Mouse (Mus musculus): ENCODE measurements at regions not wholly inside any gene's neighbourhood (a gene's known extent, or its start where the extent isn't known, plus 50 kb on each side); places are given as distances from the start of the nearest gene placed in this dataset.

DNA sequence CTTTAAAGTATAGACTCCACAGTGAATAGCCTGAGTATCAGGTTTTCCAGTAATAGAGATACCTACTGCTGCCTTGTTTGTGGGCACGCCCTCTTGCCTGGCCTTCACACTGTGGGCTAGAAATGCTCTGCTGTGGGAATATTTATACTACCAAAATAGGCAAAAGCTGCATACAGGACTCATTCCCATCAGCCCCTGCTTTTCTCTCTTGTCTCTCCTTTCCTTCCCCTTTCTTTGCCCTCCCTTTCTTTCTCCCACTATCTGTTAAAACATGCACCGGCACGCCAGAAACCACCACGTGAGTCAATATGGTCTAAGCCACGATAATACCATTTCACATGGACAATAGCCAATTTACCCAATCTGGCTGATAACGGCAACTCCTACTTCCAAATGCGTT lies 395.5 kb downstream of the Pmp22 start:
- H3K4me3 ChIP-seq (ENCODE audit: low read depth, low read length), result no peak overlapping the region

DNA sequence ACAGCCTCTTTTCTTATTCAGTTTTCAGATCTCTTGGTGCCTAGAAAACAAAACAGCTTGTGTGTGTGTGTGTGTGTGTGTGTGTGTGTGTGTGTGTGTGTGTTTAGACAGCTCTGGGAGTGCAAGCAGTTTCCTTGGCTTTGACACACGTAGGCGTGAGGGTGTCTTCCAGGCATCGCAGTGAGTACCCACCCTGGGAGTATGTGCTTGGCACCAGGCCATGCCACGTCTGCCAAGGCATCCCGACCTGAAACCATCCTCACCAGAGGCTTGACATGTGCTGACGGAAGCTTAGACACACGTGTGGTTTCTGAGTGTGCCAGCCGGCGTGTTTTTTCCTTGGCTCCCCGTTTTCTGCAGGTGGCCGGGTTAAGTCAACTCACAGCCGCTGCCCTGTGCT lies 396.6 kb downstream of the Pmp22 start:
- Histone ChIP-seq H3K27ac (ENCODE audit: low read depth, low read length) (no peak overlapping the region), H3K4me3 (ENCODE audit: low read depth, low read length) (no peak overlapping the region), H3K4me2 (replicated peaks; ENCODE audit: low read depth) (no peak overlapping the region), H3K9me3 (ENCODE audit: control insufficient read depth) (no peaks in the 10 kb centered on the region), H3K9ac (ENCODE audit: low read depth, low read length) (no peak overlapping the region), H3K36me3 (ENCODE audit: control insufficient read depth, insufficient read depth) (no peaks in the 10 kb centered on the region), H3K27me3 (replicated peaks; ENCODE audit: control insufficient read depth, insufficient read depth, low read length) (no peaks in the 10 kb centered on the region), H3K4me1 (replicated peaks; ENCODE audit: control insufficient read depth, insufficient read depth, low read length) (no peaks in the 10 kb centered on the region)
- WGBS, result 61% methylated on average over 12 of the region's 12 CpGs
- ATAC-seq, result no peak
- no peak for TF ChIP-seq CTCF (IDR thresholded peaks at IDR 0.05; ENCODE audit: low read depth)

More for the DNA sequence above, 395.5 kb downstream of the Pmp22 start:
- no peaks in the 10 kb centered on the region for H3K27me3 ChIP-seq (replicated peaks; ENCODE audit: control insufficient read depth, insufficient read depth, low read length)
- no peaks in the 10 kb centered on the region for H3K36me3 ChIP-seq (ENCODE audit: control insufficient read depth, insufficient read depth)
- TF ChIP-seq CTCF (IDR thresholded peaks at IDR 0.05; ENCODE audit: low read depth), result no peak
- H3K9me3 ChIP-seq (ENCODE audit: control insufficient read depth), result no peaks in the 10 kb centered on the region
- H3K4me1 ChIP-seq (replicated peaks; ENCODE audit: control insufficient read depth, insufficient read depth, low read length), result no peaks in the 10 kb centered on the region
- H3K27ac ChIP-seq (ENCODE audit: low read depth, low read length), result no peak overlapping the region
- no peak for ATAC-seq
- 30% methylated on average over 7 of the region's 7 CpGs for WGBS
- no peak overlapping the region for H3K9ac ChIP-seq (ENCODE audit: low read depth, low read length)
- H3K4me2 ChIP-seq (replicated peaks; ENCODE audit: low read depth), result no peak overlapping the region

DNA sequence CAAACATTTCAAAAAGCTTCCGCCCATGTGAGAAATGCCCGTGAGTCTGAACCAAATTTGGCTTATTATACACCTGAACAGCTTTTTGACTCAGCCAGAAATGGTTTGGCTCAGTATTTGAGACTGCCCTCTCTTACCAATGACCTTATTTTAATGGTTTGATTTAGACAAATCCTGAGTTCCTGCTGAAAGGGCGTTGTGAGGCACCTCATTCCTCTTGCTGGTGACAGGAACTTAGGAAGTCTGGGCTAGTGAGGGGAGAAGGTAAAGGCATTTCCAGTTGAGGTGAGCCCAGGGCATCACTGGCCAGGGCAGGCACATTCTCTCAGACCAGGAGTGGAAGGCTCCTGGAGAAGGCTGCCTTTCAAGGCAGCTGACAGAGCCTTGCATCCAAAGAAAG lies 396.1 kb downstream of the Hs3st3b1 start:
- 75% methylated on average over 3 of the region's 3 CpGs for WGBS
- H3K9ac ChIP-seq (ENCODE audit: low read depth, low read length), result no peak overlapping the region
- no peaks in the 10 kb centered on the region for H3K27me3 ChIP-seq (replicated peaks; ENCODE audit: control insufficient read depth, insufficient read depth, low read length)
- no peak for TF ChIP-seq CTCF (IDR thresholded peaks at IDR 0.05; ENCODE audit: low read depth)
- no peak overlapping the region for H3K4me3 ChIP-seq (ENCODE audit: low read depth, low read length)
- no peak overlapping the region for H3K27ac ChIP-seq (ENCODE audit: low read depth, low read length)
- H3K4me2 ChIP-seq (replicated peaks; ENCODE audit: low read depth), result no peak overlapping the region
- ATAC-seq, result no peak
- no peaks in the 10 kb centered on the region for H3K4me1 ChIP-seq (replicated peaks; ENCODE audit: control insufficient read depth, insufficient read depth, low read length)
- no peaks in the 10 kb centered on the region for H3K36me3 ChIP-seq (ENCODE audit: control insufficient read depth, insufficient read depth)
- H3K9me3 ChIP-seq (ENCODE audit: control insufficient read depth), result no peaks in the 10 kb centered on the region

DNA sequence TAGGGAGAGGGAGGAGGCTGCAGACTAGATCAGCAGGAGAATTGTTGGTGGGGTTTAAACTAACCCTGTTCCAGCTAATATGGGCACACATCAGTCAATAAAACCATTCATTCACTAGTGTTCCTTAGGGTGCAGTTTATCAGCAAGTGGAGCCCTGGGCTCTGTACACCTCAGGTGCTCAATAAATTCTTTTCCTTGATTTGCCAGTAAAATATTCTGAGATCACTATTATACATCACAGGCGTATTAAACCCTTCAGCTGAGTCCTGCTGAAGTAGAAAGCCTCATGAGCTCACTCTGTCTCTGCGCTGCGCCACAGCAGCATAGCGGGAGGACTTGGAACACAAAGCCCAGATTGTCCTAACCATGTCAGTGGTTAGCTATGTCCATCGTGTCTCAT lies 389.3 kb downstream of the Hs3st3b1 start:
- no peaks in the 10 kb centered on the region for H3K4me1 ChIP-seq (replicated peaks; ENCODE audit: control insufficient read depth, insufficient read depth, low read length)
- H3K27ac ChIP-seq (ENCODE audit: low read depth, low read length), result no peak overlapping the region
- no peaks in the 10 kb centered on the region for H3K9me3 ChIP-seq (ENCODE audit: control insufficient read depth)
- WGBS, result 86% methylated on average over 5 of the region's 5 CpGs
- no peaks in the 10 kb centered on the region for H3K36me3 ChIP-seq (ENCODE audit: control insufficient read depth, insufficient read depth)
- no peak for ATAC-seq
- no peak for TF ChIP-seq CTCF (IDR thresholded peaks at IDR 0.05; ENCODE audit: low read depth)
- no peak overlapping the region for H3K4me2 ChIP-seq (replicated peaks; ENCODE audit: low read depth)
- no peak overlapping the region for H3K4me3 ChIP-seq (ENCODE audit: low read depth, low read length)
- no peaks in the 10 kb centered on the region for H3K27me3 ChIP-seq (replicated peaks; ENCODE audit: control insufficient read depth, insufficient read depth, low read length)
- H3K9ac ChIP-seq (ENCODE audit: low read depth, low read length), result no peak overlapping the region

DNA sequence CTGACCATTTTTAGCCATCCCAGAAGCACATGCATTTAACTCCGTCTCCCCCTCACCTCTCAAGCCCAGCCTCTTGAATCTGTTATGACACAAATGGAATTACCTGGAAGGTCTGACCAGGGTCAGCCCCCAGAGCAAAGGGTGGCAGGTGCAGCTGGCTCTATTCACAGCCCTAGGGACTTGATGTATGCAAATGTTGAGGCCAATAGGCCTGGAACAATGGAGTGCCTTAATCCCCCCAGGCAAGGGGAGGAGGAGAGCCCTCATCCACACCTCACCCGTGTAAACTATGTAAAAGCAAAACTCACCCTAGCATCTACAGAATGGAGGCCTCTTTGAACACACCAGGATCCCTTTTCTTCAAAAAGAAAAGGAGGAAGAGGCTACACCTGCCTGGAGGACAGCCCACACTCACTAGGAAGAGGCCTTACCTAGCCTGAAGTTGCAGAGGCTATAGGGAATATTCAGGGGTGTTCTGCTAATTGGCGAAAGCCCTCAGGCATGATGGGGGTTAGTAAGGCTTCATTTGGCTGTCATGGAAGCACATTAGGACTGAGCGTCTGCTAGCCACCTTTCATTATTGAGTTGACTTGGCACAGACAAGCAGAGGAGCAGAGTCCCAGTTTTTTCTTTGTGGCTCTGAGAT lies 388.4 kb downstream of the Hs3st3b1 start:
- Histone ChIP-seq H3K4me2 (replicated peaks; ENCODE audit: low read depth) (no peak overlapping the region), H3K4me1 (replicated peaks; ENCODE audit: control insufficient read depth, insufficient read depth, low read length) (no peaks in the 10 kb centered on the region), H3K9me3 (ENCODE audit: control insufficient read depth) (no peaks in the 10 kb centered on the region), H3K27ac (ENCODE audit: low read depth, low read length) (no peak overlapping the region), H3K9ac (ENCODE audit: low read depth, low read length) (no peak overlapping the region), H3K36me3 (ENCODE audit: control insufficient read depth, insufficient read depth) (no peaks in the 10 kb centered on the region), H3K27me3 (replicated peaks; ENCODE audit: control insufficient read depth, insufficient read depth, low read length) (no peaks in the 10 kb centered on the region), H3K4me3 (ENCODE audit: low read depth, low read length) (no peak overlapping the region)
- no peak for TF ChIP-seq CTCF (IDR thresholded peaks at IDR 0.05; ENCODE audit: low read depth)
- ATAC-seq, result no peak
- WGBS, result 62% methylated on average over 4 of the region's 4 CpGs

DNA sequence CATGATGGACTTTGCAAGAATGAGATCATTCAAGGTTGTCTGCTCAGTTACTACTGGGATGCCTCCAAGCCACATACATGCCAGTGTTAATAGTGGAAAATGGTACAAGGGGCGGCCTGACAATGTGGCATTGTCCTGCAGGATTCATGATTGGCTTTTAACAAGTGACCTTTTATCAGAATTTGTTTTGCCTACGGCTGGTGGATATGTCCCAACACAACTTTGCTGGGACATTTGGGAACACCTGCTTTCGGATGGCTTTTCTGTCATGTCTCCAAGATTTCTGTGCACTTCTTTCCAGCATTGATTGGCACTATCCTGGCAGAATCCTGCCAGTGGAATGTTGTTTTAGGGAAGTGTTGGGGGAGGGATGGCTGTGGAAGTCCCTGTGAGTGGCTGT lies 384.4 kb downstream of the Hs3st3b1 start:
- Histone ChIP-seq H3K27ac (ENCODE audit: low read depth, low read length) (no peak overlapping the region), H3K4me3 (ENCODE audit: low read depth, low read length) (no peak overlapping the region), H3K36me3 (ENCODE audit: control insufficient read depth, insufficient read depth) (no peaks in the 10 kb centered on the region), H3K4me2 (replicated peaks; ENCODE audit: low read depth) (no peak overlapping the region), H3K9me3 (ENCODE audit: control insufficient read depth) (no peaks in the 10 kb centered on the region), H3K9ac (ENCODE audit: low read depth, low read length) (no peak overlapping the region), H3K27me3 (replicated peaks; ENCODE audit: control insufficient read depth, insufficient read depth, low read length) (no peaks in the 10 kb centered on the region), H3K4me1 (replicated peaks; ENCODE audit: control insufficient read depth, insufficient read depth, low read length) (no peaks in the 10 kb centered on the region)
- 87% methylated on average over 3 of the region's 3 CpGs for WGBS
- no peak for ATAC-seq
- no peak for TF ChIP-seq CTCF (IDR thresholded peaks at IDR 0.05; ENCODE audit: low read depth)

Measured in intestine, postnatal 0 days (tissue).